Mouse (Mus musculus) heart, embryonic 11.5 days (tissue): ENCODE results near the gene Klri1. TPM values are rescaled to one million over a fixed set of nuclear protein-coding genes. Genes with fewer than 3 reads are reported as not detected.

ENCODE experiments used
- ATAC-seq: fragments of 200-750 bp; cut with Nextera tagmentation; replicated peaks from 2 replicates; pipeline ENCODE4 v1.8.0; 2017; ENCODE audit warnings: moderate library complexity; ENCODE audit not compliant: insufficient number of reproducible peaks, low FRiP score, low TSS enrichment
- H3K27ac ChIP-seq: fragments of 300-500 bp; sonication (generic); 2 replicates; pipeline ENCODE4 v1.5.1; 2014; ENCODE audit warnings: mild to moderate bottlenecking, low read depth, low read length
- H3K27me3 ChIP-seq: fragments of 300-500 bp; sonication (generic); 2 replicates; pipeline ENCODE4 v1.6.1; 2014; ENCODE audit warnings: mild to moderate bottlenecking, low read length, mixed read lengths; ENCODE audit not compliant: control insufficient read depth, insufficient read depth
- H3K36me3 ChIP-seq: fragments of 300-500 bp; sonication (generic); 2 replicates; pipeline ENCODE4 v1.6.1; 2014; ENCODE audit warnings: mild to moderate bottlenecking, low read length, moderate library complexity, mixed read lengths; ENCODE audit not compliant: control insufficient read depth, insufficient read depth
- H3K4me1 ChIP-seq: fragments of 300-500 bp; sonication (generic); 2 replicates; pipeline ENCODE4 v1.6.1; 2014; ENCODE audit warnings: low read length; ENCODE audit not compliant: control insufficient read depth, insufficient read depth
- H3K4me2 ChIP-seq: fragments of 300-500 bp; sonication (generic); 2 replicates; pipeline ENCODE4 v1.6.1; 2014; ENCODE audit warnings: mild to moderate bottlenecking, moderate library complexity
- H3K4me3 ChIP-seq: fragments of 300-500 bp; sonication (generic); 2 replicates; pipeline ENCODE4 v1.5.1; 2014; ENCODE audit warnings: low read depth, low read length
- H3K9ac ChIP-seq: fragments of 300-500 bp; sonication (generic); 2 replicates; pipeline ENCODE4 v1.6.1; 2014; ENCODE audit warnings: mild to moderate bottlenecking, low read depth, low read length, moderate library complexity
- H3K9me3 ChIP-seq: fragments of 300-500 bp; sonication (generic); replicated peaks from 2 replicates; pipeline ENCODE4 v1.6.1; 2016; ENCODE audit warnings: low read length; ENCODE audit not compliant: control insufficient read depth
- WGBS: fragments of 180-500 bp; shearing (Covaris S2); extraction: QIAGEN DNeasy Blood & Tissue Kit; methylation state at CpG from one replicate; pipeline ENCODE4 v1.1.7; 2014; ENCODE audit not compliant: insufficient replicate concordance; 5-methylcytosine and 5-hydroxymethylcytosine counted together
- polyA plus RNA-seq: library from polyadenylated mRNA; unstranded; fragments of >200 nt; fragmentation: Nextera tagmentation; extraction: Ambion mirVana; gene quantifications from 2 replicates; pipeline ENCODE4 v1.2.1, GENCODE M21; 2014

Gene Klri1
- not detected in 2 replicates for polyA plus RNA-seq

DNA sequence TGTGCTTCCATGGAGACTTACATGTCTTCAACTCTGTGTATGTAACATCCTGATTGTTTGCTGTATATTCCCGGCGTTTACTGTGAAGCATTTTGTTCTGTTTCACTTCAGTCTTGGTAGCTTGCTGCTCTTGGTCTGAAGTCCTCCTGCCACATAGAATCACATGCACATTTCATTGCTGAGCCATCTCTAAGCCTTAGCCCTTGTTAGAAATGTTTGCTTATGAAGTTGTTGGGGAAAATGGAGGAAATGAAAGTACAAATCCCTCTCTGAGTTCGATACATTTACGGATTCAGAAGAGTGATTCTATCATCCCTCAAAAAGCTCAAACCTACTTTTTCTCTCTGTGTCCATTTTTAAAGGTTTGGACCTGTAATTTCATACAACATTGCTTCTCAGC is at the start of gene Klri1:
TSS of gene Klri1 (minus strand) at position 101 of the 400 bp plus-strand sequence.
- Histone ChIP-seq H3K27ac (no peak within 1 kb of the TSS), H3K36me3 (no peaks in the 10 kb centered on the region), H3K27me3 (no peaks in the 10 kb centered on the region), H3K9ac (no peak within 1 kb of the TSS), H3K9me3 (no peaks in the 10 kb centered on the region), H3K4me1 (no peaks in the 10 kb centered on the region), H3K4me2 (no peak within 1 kb of the TSS), H3K4me3 (no peak within 1 kb of the TSS)
- no peak for ATAC-seq
- 68% methylated on average over 4 of the region's 4 CpGs for WGBS

DNA sequence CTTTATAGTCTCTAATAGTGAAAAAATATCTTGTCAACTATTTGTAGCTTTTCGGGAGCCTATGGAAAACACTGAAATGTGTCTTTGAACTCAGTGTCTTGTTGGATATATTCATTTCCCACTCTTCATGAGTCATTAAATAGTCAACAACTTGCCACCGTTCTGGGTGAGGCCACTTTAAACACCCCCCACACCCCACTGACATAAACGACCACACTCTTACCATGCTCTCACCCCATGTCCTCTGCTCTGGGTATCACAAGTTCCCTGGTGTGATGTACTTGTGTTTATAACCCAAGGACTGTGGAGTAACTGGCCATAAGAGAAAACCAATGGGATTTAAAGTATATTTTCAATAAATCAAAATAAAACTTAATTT is 30.7 kb upstream of the Klri1 start:
- Histone ChIP-seq H3K9me3 (no peaks in the 10 kb centered on the region), H3K27me3 (no peaks in the 10 kb centered on the region), H3K27ac (no peak overlapping the region), H3K4me1 (no peaks in the 10 kb centered on the region), H3K36me3 (no peaks in the 10 kb centered on the region), H3K4me2 (no peak overlapping the region), H3K4me3 (no peak overlapping the region), H3K9ac (no peak overlapping the region)
- ATAC-seq = no peak
- WGBS = 70% methylated on average over 3 of the region's 3 CpGs

DNA sequence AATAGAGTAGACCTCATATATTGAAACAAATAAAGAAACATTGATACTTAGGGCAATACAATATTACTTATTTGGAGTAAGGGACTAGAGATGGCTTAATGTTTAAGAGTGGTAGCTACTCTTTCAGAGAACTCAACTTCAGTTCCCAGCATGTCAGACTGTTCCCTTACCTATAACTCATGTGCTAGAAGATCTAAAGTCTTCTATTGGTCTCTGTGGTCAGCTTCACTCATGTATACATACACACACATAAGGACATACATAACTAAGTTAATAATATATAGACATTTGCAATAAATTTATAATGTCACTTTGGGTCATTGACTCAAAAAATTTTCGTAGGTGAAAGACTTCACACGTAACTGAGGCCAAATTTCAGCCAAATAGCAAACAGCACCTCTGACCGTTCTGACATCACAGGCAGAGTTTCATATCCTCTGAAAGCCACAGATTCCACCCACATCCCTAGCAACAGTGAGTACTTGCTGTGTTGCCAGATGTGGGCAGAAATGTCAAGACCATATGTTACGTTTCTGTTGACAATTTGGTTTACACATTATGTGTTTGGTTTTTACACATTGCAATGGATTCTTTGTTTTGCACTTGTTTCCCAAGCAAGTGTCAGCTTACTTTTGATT is 30.2 kb upstream of the Klri1 start:
- H3K4me3 ChIP-seq = no peak overlapping the region
- 80% methylated on average over 4 of the region's 4 CpGs for WGBS
- H3K9me3 ChIP-seq = no peaks in the 10 kb centered on the region
- H3K4me2 ChIP-seq = no peak overlapping the region
- no peak for ATAC-seq
- no peak overlapping the region for H3K9ac ChIP-seq
- H3K36me3 ChIP-seq = no peaks in the 10 kb centered on the region
- H3K27ac ChIP-seq = no peak overlapping the region
- H3K27me3 ChIP-seq = no peaks in the 10 kb centered on the region
- H3K4me1 ChIP-seq = no peaks in the 10 kb centered on the region

DNA sequence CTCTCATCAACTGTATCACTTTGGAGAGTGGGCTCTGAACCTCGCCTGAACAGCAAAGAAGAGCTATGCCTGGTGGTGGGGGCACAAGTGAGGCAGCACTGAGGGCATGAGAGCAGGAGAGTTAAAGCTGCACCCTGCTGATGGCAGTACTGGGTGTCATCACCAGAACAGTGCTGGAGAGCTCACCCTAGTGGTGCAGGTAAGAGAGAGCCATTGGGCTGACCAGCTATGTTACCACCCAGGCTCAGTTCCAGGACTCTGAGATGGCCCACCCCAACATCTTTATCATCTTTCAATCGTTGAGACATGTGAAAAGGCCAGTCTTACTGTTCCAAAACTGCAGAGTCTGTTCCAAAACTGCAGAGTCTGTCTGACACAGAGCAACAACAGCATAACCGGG is 29.2 kb upstream of the Klri1 start:
- Histone ChIP-seq H3K9me3 (no peaks in the 10 kb centered on the region), H3K4me2 (no peak overlapping the region), H3K9ac (no peak overlapping the region), H3K27me3 (no peaks in the 10 kb centered on the region), H3K27ac (no peak overlapping the region), H3K36me3 (no peaks in the 10 kb centered on the region), H3K4me1 (no peaks in the 10 kb centered on the region), H3K4me3 (no peak overlapping the region)
- no peak for ATAC-seq
- 61% methylated on average over 3 of the region's 3 CpGs for WGBS

DNA sequence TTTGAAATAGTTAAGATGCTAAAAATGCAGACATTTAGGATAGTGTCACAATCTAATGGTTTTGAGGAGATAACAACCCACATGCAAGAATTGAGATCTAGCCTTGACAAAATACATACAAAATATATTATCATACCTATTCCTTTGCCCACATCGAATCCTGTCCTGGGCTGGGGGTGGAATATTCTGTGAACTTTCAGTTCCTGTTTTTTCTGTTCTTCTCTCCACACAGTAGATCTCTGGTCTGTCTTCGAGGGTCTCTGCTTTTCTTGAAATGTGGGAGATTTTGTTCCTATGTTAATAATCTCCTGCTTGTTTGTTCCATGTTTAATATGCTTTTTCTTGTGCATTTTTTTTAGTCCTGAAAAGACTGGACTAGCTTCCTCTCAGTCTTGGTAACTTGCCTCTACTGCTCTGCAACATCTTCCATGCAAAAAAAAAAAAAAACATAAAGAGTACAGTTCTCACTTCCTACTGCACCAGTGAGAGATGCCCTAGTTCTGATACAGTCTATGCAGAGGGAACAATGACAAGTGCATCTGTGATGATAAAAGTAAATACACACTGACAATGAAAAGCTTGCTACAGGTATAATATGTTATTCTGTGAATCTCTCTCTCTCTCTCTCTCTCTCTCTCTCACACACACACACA is 23.3 kb upstream of the Klri1 start, which contains the start of gene Klri2:
TSS of gene Klri2 (minus strand) at position 416 of the 653 bp plus-strand sequence.
- no peak for ATAC-seq
- Histone ChIP-seq H3K36me3 (no peaks in the 10 kb centered on the region), H3K4me3 (no peak within 1 kb of the TSS), H3K27me3 (no peaks in the 10 kb centered on the region), H3K9ac (no peak within 1 kb of the TSS), H3K4me1 (no peaks in the 10 kb centered on the region), H3K4me2 (no peak within 1 kb of the TSS), H3K9me3 (no peaks in the 10 kb centered on the region), H3K27ac (no peak within 1 kb of the TSS)
- 70% methylated on average over 2 of the region's 2 CpGs for WGBS

DNA sequence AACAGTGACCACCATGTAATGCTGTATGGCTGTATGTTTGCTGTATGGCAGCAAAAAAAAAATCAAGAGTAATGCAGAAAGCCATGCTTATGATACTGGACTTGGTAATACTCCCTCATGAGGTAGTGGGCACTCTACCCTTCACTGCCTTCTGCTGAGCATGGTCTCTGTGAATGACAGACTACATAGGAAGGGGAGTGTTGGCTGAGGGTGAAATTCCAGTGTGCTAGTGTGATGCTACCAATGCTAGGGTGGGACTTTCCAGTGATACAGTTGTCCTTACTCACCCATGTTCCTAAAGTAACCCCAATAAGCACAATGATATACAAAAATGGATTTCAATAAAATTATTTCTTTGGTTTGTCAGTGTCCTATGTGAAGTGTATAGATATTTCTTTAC is 19.5 kb upstream of the Klri1 start:
- H3K4me2 ChIP-seq = no peak overlapping the region
- H3K36me3 ChIP-seq = no peaks in the 10 kb centered on the region
- H3K9ac ChIP-seq = no peak overlapping the region
- H3K4me3 ChIP-seq = no peak overlapping the region
- no peak overlapping the region for H3K27ac ChIP-seq
- no peaks in the 10 kb centered on the region for H3K4me1 ChIP-seq
- no peaks in the 10 kb centered on the region for H3K9me3 ChIP-seq
- ATAC-seq = no peak
- H3K27me3 ChIP-seq = no peaks in the 10 kb centered on the region

DNA sequence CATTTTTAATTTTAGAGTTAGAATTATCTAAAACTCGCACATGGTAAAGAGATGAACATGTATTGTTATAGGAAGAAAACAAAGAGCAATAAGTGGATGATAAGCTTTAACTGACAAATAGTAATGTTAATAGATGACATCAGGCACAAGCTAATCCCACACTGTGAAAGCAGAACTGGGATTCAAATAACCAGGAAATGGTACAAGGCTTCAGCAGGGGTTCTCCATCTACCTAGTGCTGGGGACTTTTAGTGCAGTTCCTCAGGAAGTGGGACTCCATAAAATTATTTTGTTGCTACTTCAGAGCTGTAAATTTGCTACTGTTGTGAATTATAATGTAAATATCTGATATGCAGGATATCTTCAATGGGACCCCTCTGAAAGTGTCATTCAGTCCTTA is 10.3 kb upstream of the Klri1 start:
- Histone ChIP-seq H3K4me1 (no peaks in the 10 kb centered on the region), H3K9ac (no peak overlapping the region), H3K27me3 (no peaks in the 10 kb centered on the region), H3K9me3 (no peaks in the 10 kb centered on the region), H3K4me2 (no peak overlapping the region), H3K36me3 (no peaks in the 10 kb centered on the region), H3K4me3 (no peak overlapping the region), H3K27ac (no peak overlapping the region)
- ATAC-seq = no peak
- WGBS = 77% methylated on average over 1 of the region's 1 CpGs

DNA sequence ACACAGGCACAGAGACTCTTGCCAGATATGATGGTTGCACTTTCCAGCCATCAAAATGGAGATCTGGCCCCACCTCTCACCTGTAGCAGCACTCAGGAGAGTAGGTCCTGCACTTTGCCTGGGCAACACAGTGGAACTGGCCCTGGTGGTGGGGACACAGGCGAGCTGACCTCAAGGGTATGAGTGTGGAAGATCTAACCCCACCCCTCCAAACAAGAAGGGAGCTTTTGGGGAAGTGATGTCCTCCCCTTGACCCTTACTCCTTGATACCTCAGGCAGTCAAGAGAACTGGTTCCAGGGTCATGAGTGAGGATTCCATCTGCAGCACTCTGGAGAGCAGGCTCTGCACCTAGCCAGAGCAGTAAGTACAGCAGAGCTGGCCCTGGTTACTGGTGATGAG is 4.5 kb upstream of the Klri1 start:
- 67% methylated on average over 1 of the region's 1 CpGs for whole genome bisulfite sequencing
- Histone ChIP-seq H3K9me3 (no peaks in the 10 kb centered on the region), H3K4me2 (no peak overlapping the region), H3K9ac (no peak overlapping the region), H3K4me1 (no peaks in the 10 kb centered on the region), H3K27ac (no peak overlapping the region), H3K27me3 (no peaks in the 10 kb centered on the region), H3K4me3 (no peak overlapping the region), H3K36me3 (no peaks in the 10 kb centered on the region)
- no peak for ATAC-seq

DNA sequence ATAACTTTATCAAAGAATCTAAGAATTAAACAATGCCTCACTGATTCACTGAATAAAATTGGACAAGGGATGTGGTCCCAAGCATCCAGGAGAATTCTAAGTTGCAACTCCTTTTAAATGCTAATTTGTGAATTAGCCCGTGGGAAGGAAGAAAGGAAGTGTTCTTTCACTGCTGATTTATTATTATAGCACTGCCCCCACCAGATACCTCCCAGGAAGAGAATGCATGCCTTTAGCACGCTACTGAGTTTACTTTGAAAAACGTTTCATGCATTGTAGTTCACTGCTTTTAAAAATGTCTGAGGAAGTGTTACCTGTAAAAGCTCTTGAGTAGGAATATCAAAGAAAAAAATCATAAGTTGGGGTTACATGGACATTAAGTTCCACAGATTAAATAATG is 3.6 kb upstream of the Klri1 start:
- Histone ChIP-seq H3K4me1 (no peaks in the 10 kb centered on the region), H3K27ac (no peak overlapping the region), H3K36me3 (no peaks in the 10 kb centered on the region), H3K9ac (no peak overlapping the region), H3K27me3 (no peaks in the 10 kb centered on the region), H3K9me3 (no peaks in the 10 kb centered on the region), H3K4me2 (no peak overlapping the region), H3K4me3 (no peak overlapping the region)
- no peak for ATAC-seq
- 35% methylated on average over 3 of the region's 3 CpGs for WGBS
